Mouse (Mus musculus) kidney, postnatal 0 days (tissue): ENCODE data around the gene Ppox. TPM values are rescaled to one million over a fixed set of nuclear protein-coding genes. Genes with fewer than 3 reads are reported as not detected.
"Not testable (repeated sequence)": the region's sequence is repeated elsewhere in the genome, so short reads cannot be mapped to it uniquely, and the experiment has no call there.

ENCODE experiments used
- ATAC-seq: fragments of 200-750 bp; cut with Nextera tagmentation; replicated peaks from 2 replicates; pipeline ENCODE4 v1.8.0; 2017; ENCODE audit warnings: low read depth, moderate number of reproducible peaks, moderate TSS enrichment, moderate library complexity; ENCODE audit not compliant: low FRiP score
- DNase-seq: peaks from one replicate; pipeline ENCODE4 v3.0.0-alpha.2; 2016; ENCODE audit warnings: low spot score
- H3K27ac ChIP-seq: fragments of 300-500 bp; sonication (generic); 2 replicates; pipeline ENCODE4 v1.5.1; 2014; ENCODE audit warnings: mild to moderate bottlenecking
- H3K27me3 ChIP-seq: fragments of 300-500 bp; sonication (generic); 2 replicates; pipeline ENCODE4 v1.6.1; 2014; ENCODE audit warnings: low read length, mixed read lengths; ENCODE audit not compliant: insufficient read depth
- H3K36me3 ChIP-seq: fragments of 300-500 bp; sonication (generic); 2 replicates; pipeline ENCODE4 v1.6.1; 2014; ENCODE audit warnings: low read length, mixed read lengths; ENCODE audit not compliant: insufficient read depth
- H3K4me1 ChIP-seq: fragments of 300-500 bp; sonication (generic); replicated peaks from 2 replicates; pipeline ENCODE4 v1.6.1; 2014; ENCODE audit warnings: antibody characterized with exemption, low read length, mixed read lengths; ENCODE audit not compliant: insufficient read depth
- H3K4me2 ChIP-seq: fragments of 300-500 bp; sonication (generic); 2 replicates; pipeline ENCODE4 v1.6.1; 2014; ENCODE audit warnings: mild to moderate bottlenecking, low read length, moderate library complexity, mixed read lengths
- H3K4me3 ChIP-seq: fragments of 300-500 bp; sonication (generic); replicated peaks from 2 replicates; pipeline ENCODE4 v1.5.1; 2014; ENCODE audit warnings: low read depth, low read length
- H3K9ac ChIP-seq: fragments of 300-500 bp; sonication (generic); 2 replicates; pipeline ENCODE4 v1.6.1; 2014; ENCODE audit warnings: low read depth, low read length
- H3K9me3 ChIP-seq: fragments of 300-500 bp; sonication (generic); replicated peaks from 2 replicates; pipeline ENCODE4 v1.6.1; 2016; ENCODE audit warnings: low read length, inconsistent platforms, mixed read lengths
- CTCF ChIP-seq: IDR thresholded peaks from 2 replicates; pipeline ENCODE4 v1.5.1; 2016; ENCODE audit warnings: antibody characterized with exemption, low read depth, mild to moderate bottlenecking, moderate library complexity
- WGBS: fragments of 180-500 bp; shearing (Covaris S2); extraction: QIAGEN DNeasy Blood & Tissue Kit; methylation state at CpG from one replicate; pipeline ENCODE4 v1.1.7; 2014; 5-methylcytosine and 5-hydroxymethylcytosine counted together
- polyA plus RNA-seq: library from polyadenylated mRNA; unstranded; fragments of >200 nt; fragmentation: Nextera tagmentation; extraction: Ambion mirVana; gene quantifications from 2 replicates; pipeline ENCODE4 v1.2.1, GENCODE M21; 2015

Ppox gene
- polyA plus RNA-seq = 46.4 and 48.2 TPM in 2 replicates

GRCm38 (mm10) chr1:171280916-171281527 is at the start of gene Ppox:
Gene Ppox (minus strand): TSS chr1:171281186.
- TF ChIP-seq CTCF = no peak
- H3K4me3 ChIP-seq = peak within 1 kb of the TSS; percentile 55
- peak within 1 kb of the TSS; percentile 74 for H3K4me2 ChIP-seq
- DNase-seq (peak; percentile 99), ATAC-seq (peak; percentile 98)
- under 1% methylated on average over 26 of the region's 26 CpGs for WGBS
- no peaks in the 10 kb centered on the region for H3K27me3 ChIP-seq
- H3K9ac ChIP-seq = peak within 1 kb of the TSS; percentile 68
- peak within 1 kb of the TSS; percentile 93 for H3K27ac ChIP-seq
- H3K36me3 ChIP-seq = peaks cover 29% of the 10 kb centered on the region
- no peaks in the 10 kb centered on the region for H3K9me3 ChIP-seq
- H3K4me1 ChIP-seq = peaks cover 6% of the 10 kb centered on the region; the same call in 1 of the 2 replicates

- Histone ChIP-seq H3K4me1 (peaks cover 8% of the 10 kb centered on the region; the same call in 1 of the 2 replicates), H3K27ac (peak overlapping the region; percentile 100), H3K36me3 (no peaks in the 10 kb centered on the region), H3K9me3 (no peaks in the 10 kb centered on the region), H3K27me3 (no peaks in the 10 kb centered on the region), H3K4me2 (peak overlapping the region; percentile 70), H3K4me3 (peak overlapping the region; percentile 87), H3K9ac (peak overlapping the region; percentile 97)
- DNase-seq (peak; percentile 70), ATAC-seq (no peak)
- WGBS = 0% methylated on average over 4 of the region's 4 CpGs
- no peak for TF ChIP-seq CTCF
These were observed 49.2 kb upstream of the Ppox start for GRCm38 (mm10) chr1:171330216-171330560.

GRCm38 (mm10) chr1:171329433-171330215 is 48.6 kb upstream of the Ppox start:
- Histone ChIP-seq H3K9me3 (no peaks in the 10 kb centered on the region), H3K27ac (peak overlapping the region; percentile 100), H3K27me3 (no peaks in the 10 kb centered on the region), H3K4me3 (peak overlapping the region; percentile 87), H3K4me2 (peak overlapping the region; percentile 70), H3K9ac (peak overlapping the region; percentile 97), H3K36me3 (no peaks in the 10 kb centered on the region), H3K4me1 (peaks cover 8% of the 10 kb centered on the region; the same call in 1 of the 2 replicates)
- TF ChIP-seq CTCF = no peak
- DNase-seq (peak; percentile 89), ATAC-seq (peak; percentile 88)
- WGBS = under 1% methylated on average over 61 of the region's 61 CpGs

GRCm38 (mm10) chr1:171328839-171329432 is 48.0 kb upstream of the Ppox start, which contains the start of gene Dedd:
Gene Dedd (plus strand): TSS chr1:171329145.
- Histone ChIP-seq H3K4me3 (peak within 1 kb of the TSS; percentile 87), H3K4me1 (peaks cover 8% of the 10 kb centered on the region; the same call in 1 of the 2 replicates), H3K9me3 (no peaks in the 10 kb centered on the region), H3K4me2 (peak within 1 kb of the TSS; percentile 70), H3K9ac (peak within 1 kb of the TSS; percentile 97), H3K27ac (peak within 1 kb of the TSS; percentile 100), H3K27me3 (no peaks in the 10 kb centered on the region), H3K36me3 (no peaks in the 10 kb centered on the region)
- DNase-seq = peak; percentile 98
- peak; percentile 94 for ATAC-seq
- peak; percentile 19; the same call in 1 of the 2 replicates for TF ChIP-seq CTCF
- under 1% methylated on average over 44 of the region's 48 CpGs for WGBS

- Histone ChIP-seq H3K27me3 (no peaks in the 10 kb centered on the region), H3K9me3 (no peaks in the 10 kb centered on the region), H3K9ac (peak overlapping the region; percentile 97), H3K27ac (peak overlapping the region; percentile 100), H3K4me2 (peak overlapping the region; percentile 70), H3K4me1 (peaks cover 8% of the 10 kb centered on the region; the same call in 1 of the 2 replicates), H3K4me3 (peak overlapping the region; percentile 87), H3K36me3 (no peaks in the 10 kb centered on the region)
- no peak for ATAC-seq
- no peak for TF ChIP-seq CTCF
- no peak for DNase-seq
- WGBS = 18% methylated on average over 9 of the region's 9 CpGs
These were observed 47.3 kb upstream of the Ppox start for GRCm38 (mm10) chr1:171328244-171328643.

- not testable (repeated sequence) for H3K9me3 ChIP-seq, H3K4me3 ChIP-seq, H3K36me3 ChIP-seq, DNase-seq, H3K27me3 ChIP-seq, H3K27ac ChIP-seq, ATAC-seq, H3K4me1 ChIP-seq, H3K9ac ChIP-seq, H3K4me2 ChIP-seq
- 87% methylated on average over 4 of the region's 4 CpGs for WGBS
These were observed 45.6 kb upstream of the Ppox start for GRCm38 (mm10) chr1:171326588-171326987.
